Mouse (Mus musculus) brain, embryonic 14.5 days (tissue): ENCODE data around the gene Rassf3. TPM values are rescaled to one million over a fixed set of nuclear protein-coding genes. Genes with fewer than 3 reads are reported as not detected.

Experiments used
- DNase-seq: peaks from one replicate; pipeline ENCODE4 v3.0.0-alpha.2; 2011; ENCODE audit warnings: low read depth
- CTCF ChIP-seq: fragments of 200-500 bp; IDR thresholded peaks from 2 replicates; pipeline ENCODE4 v1.5.1; 2012; ENCODE audit warnings: inconsistent platforms, mild to moderate bottlenecking, moderate library complexity, borderline replicate concordance; ENCODE audit not compliant: insufficient read depth, insufficient read length; ENCODE audit errors: extremely low read depth
- POLR2A ChIP-seq: fragments of 200-500 bp; IDR thresholded peaks from 2 replicates; pipeline ENCODE4 v1.6.1; 2012; ENCODE audit warnings: mild to moderate bottlenecking, inconsistent platforms, borderline replicate concordance; ENCODE audit not compliant: poor library complexity, insufficient read depth, insufficient read length, severe bottlenecking; ENCODE audit errors: extremely low read depth
- polyA plus RNA-seq: library from polyadenylated mRNA; depleted of rRNA; stranded (reverse); fragments of >200 nt; gene quantifications from 2 replicates; pipeline ENCODE4 v1.2.3, GENCODE M21; 2012

Rassf3 gene
- polyA plus RNA-seq, 1 experiment, result 7.3 TPM

- TF ChIP-seq POLR2A, result no peak
- no peak for TF ChIP-seq CTCF
- no peak for DNase-seq
Measured at GRCm38 (mm10) chr10:121486350-121486749, 10.2 kb upstream of the Rassf3 start.

- TF ChIP-seq CTCF (no peak), POLR2A (no peak)
- DNase-seq, result no peak
Measured at GRCm38 (mm10) chr10:121483364-121483763, 7.2 kb upstream of the Rassf3 start.

GRCm38 (mm10) chr10:121481141-121481540 lies 5.0 kb upstream of the Rassf3 start:
- no peak for DNase-seq
- TF ChIP-seq POLR2A, result no peak
- no peak for TF ChIP-seq CTCF

GRCm38 (mm10) chr10:121479987-121480386 lies 3.8 kb upstream of the Rassf3 start:
- TF ChIP-seq CTCF, result no peak
- no peak for TF ChIP-seq POLR2A
- no peak for DNase-seq

- no peak for DNase-seq
- no peak for TF ChIP-seq POLR2A
- TF ChIP-seq CTCF, result no peak
Measured at GRCm38 (mm10) chr10:121477433-121477832, 1.3 kb upstream of the Rassf3 start.

GRCm38 (mm10) chr10:121476968-121477337 lies 806 bp upstream of the Rassf3 start:
- DNase-seq, result no peak
- TF ChIP-seq CTCF (no peak), POLR2A (no peak)

- DNase-seq, result peak; percentile 49
- TF ChIP-seq CTCF (no peak), POLR2A (no peak)
Measured at GRCm38 (mm10) chr10:121475672-121476146, 438 bp downstream of the Rassf3 start.

- TF ChIP-seq CTCF, result no peak
- TF ChIP-seq POLR2A, result no peak
- DNase-seq, result no peak
Measured at GRCm38 (mm10) chr10:121475101-121475671, 961 bp downstream of the Rassf3 start.

- TF ChIP-seq CTCF (no peak), POLR2A (no peak)
- no peak for DNase-seq
Measured at GRCm38 (mm10) chr10:121474288-121474687, 1.9 kb downstream of the Rassf3 start.

- DNase-seq, result no peak
- TF ChIP-seq CTCF, result no peak
- no peak for TF ChIP-seq POLR2A
Measured at GRCm38 (mm10) chr10:121473723-121474215, 2.4 kb downstream of the Rassf3 start.

GRCm38 (mm10) chr10:121472593-121473217 lies 3.4 kb downstream of the Rassf3 start:
- DNase-seq, result no peak
- no peak for TF ChIP-seq POLR2A
- TF ChIP-seq CTCF, result no peak
